Mouse (Mus musculus) hindbrain, embryonic 12.5 days (tissue): ENCODE results near the gene Gnb1. TPM values are rescaled to one million over a fixed set of nuclear protein-coding genes. Genes with fewer than 3 reads are reported as not detected.

Experiments used
- ATAC-seq: fragments of 200-750 bp; cut with Nextera tagmentation; 2 replicates; pipeline ENCODE4 v1.8.0; 2017; ENCODE audit warnings: moderate TSS enrichment; ENCODE audit not compliant: low FRiP score
- H3K27ac ChIP-seq: fragments of 300-500 bp; sonication (generic); 2 replicates; pipeline ENCODE4 v1.5.1; 2016; ENCODE audit warnings: mild to moderate bottlenecking
- H3K27me3 ChIP-seq: fragments of 300-500 bp; sonication (generic); 2 replicates; pipeline ENCODE4 v1.6.1; 2016; ENCODE audit warnings: mild to moderate bottlenecking
- H3K36me3 ChIP-seq: fragments of 300-500 bp; sonication (generic); 2 replicates; pipeline ENCODE4 v1.6.1; 2016; ENCODE audit warnings: mild to moderate bottlenecking
- H3K4me1 ChIP-seq: fragments of 300-500 bp; sonication (generic); 2 replicates; pipeline ENCODE4 v1.6.1; 2016
- H3K4me2 ChIP-seq: fragments of 300-500 bp; sonication (generic); replicated peaks from 2 replicates; pipeline ENCODE4 v1.6.1; 2016; ENCODE audit warnings: mild to moderate bottlenecking
- H3K4me3 ChIP-seq: fragments of 300-500 bp; sonication (generic); 2 replicates; pipeline ENCODE4 v1.5.1; 2016; ENCODE audit warnings: mild to moderate bottlenecking
- H3K9ac ChIP-seq: fragments of 300-500 bp; sonication (generic); 2 replicates; pipeline ENCODE4 v1.6.1; 2016; ENCODE audit warnings: mild to moderate bottlenecking, moderate library complexity
- H3K9me3 ChIP-seq: fragments of 300-500 bp; sonication (generic); replicated peaks from 2 replicates; pipeline ENCODE4 v1.6.1; 2016; ENCODE audit warnings: mild to moderate bottlenecking
- WGBS: fragments of 180-500 bp; shearing (Covaris S2); methylation state at CpG from one replicate; pipeline ENCODE4 v1.1.7; 2016; 5-methylcytosine and 5-hydroxymethylcytosine counted together
- polyA plus RNA-seq: library from polyadenylated mRNA; unstranded; fragments of >200 nt; fragmentation: Nextera tagmentation; extraction: Ambion mirVana; gene quantifications from 2 replicates; pipeline ENCODE4 v1.2.1, GENCODE M21; 2016

Gene Gnb1
- polyA plus RNA-seq, 1 experiment from 2014 or later = 757 TPM

GRCm38 (mm10) chr4:155488232-155489025 is 2.7 kb upstream of the Gnb1 start:
- Histone ChIP-seq H3K9ac (no peak overlapping the region), H3K27ac (peak overlapping the region; percentile 52)
- 77% methylated on average over 8 of the region's 8 CpGs for WGBS

GRCm38 (mm10) chr4:155489101-155489970 is 1.8 kb upstream of the Gnb1 start:
- H3K9me3 ChIP-seq = no peaks in the 10 kb centered on the region
- H3K36me3 ChIP-seq = no peaks in the 10 kb centered on the region
- peaks cover 40% of the 10 kb centered on the region for H3K4me1 ChIP-seq
- ATAC-seq = no peak
- no peaks in the 10 kb centered on the region for H3K27me3 ChIP-seq
- no peak overlapping the region for H3K4me2 ChIP-seq
- WGBS = 85% methylated on average over 9 of the region's 9 CpGs
- no peak overlapping the region for H3K4me3 ChIP-seq
- no peak overlapping the region for H3K9ac ChIP-seq
- H3K27ac ChIP-seq = peak overlapping the region; percentile 52; the same call in 1 of the 2 replicates

More at GRCm38 (mm10) chr4:155488232-155489025, 2.7 kb upstream of the Gnb1 start:
- 0 out of 2 replicates have a peak, but pooled peaks have one; percentile 20 for ATAC-seq
- H3K9me3 ChIP-seq = no peaks in the 10 kb centered on the region
- H3K36me3 ChIP-seq = no peaks in the 10 kb centered on the region
- H3K4me2 ChIP-seq = 0 out of 2 replicates have a peak overlapping the region, but pooled peaks have one; percentile 6
- H3K27me3 ChIP-seq = no peaks in the 10 kb centered on the region
- peaks cover 31% of the 10 kb centered on the region for H3K4me1 ChIP-seq
- no peak overlapping the region for H3K4me3 ChIP-seq

GRCm38 (mm10) chr4:155490456-155490855 is 705 bp upstream of the Gnb1 start:
- H3K4me1 ChIP-seq = peaks cover 48% of the 10 kb centered on the region
- peak; percentile 17; the same call in 1 of the 2 replicates for ATAC-seq

GRCm38 (mm10) chr4:155491529-155492130 is 469 bp downstream of the Gnb1 start:
- peak; percentile 59 for ATAC-seq
- WGBS = under 1% methylated on average over 41 of the region's 54 CpGs
- peak overlapping the region; percentile 96 for H3K27ac ChIP-seq
- peak overlapping the region; percentile 100 for H3K9ac ChIP-seq
- no peaks in the 10 kb centered on the region for H3K36me3 ChIP-seq
- H3K27me3 ChIP-seq = no peaks in the 10 kb centered on the region
- peak overlapping the region; percentile 78 for H3K4me2 ChIP-seq
- H3K4me3 ChIP-seq = peak overlapping the region; percentile 99
- no peaks in the 10 kb centered on the region for H3K9me3 ChIP-seq
- peaks cover 48% of the 10 kb centered on the region for H3K4me1 ChIP-seq

More at GRCm38 (mm10) chr4:155490456-155490855, 705 bp upstream of the Gnb1 start:
- Histone ChIP-seq H3K4me2 (peak overlapping the region; percentile 78), H3K36me3 (no peaks in the 10 kb centered on the region), H3K27me3 (no peaks in the 10 kb centered on the region), H3K27ac (peak overlapping the region; percentile 96), H3K9ac (peak overlapping the region; percentile 100), H3K9me3 (no peaks in the 10 kb centered on the region), H3K4me3 (peak overlapping the region; percentile 99)
- 32% methylated on average over 5 of the region's 5 CpGs for WGBS

- Histone ChIP-seq H3K4me1 (peaks cover 48% of the 10 kb centered on the region), H3K9me3 (no peaks in the 10 kb centered on the region), H3K9ac (peak overlapping the region; percentile 100), H3K36me3 (no peaks in the 10 kb centered on the region), H3K27me3 (no peaks in the 10 kb centered on the region), H3K27ac (peak overlapping the region; percentile 96), H3K4me3 (peak overlapping the region; percentile 99), H3K4me2 (peak overlapping the region; percentile 78)
- 0% methylated on average over 50 of the region's 51 CpGs for WGBS
- 0 out of 2 replicates have a peak, but pooled peaks have one; percentile 15 for ATAC-seq
Measured at GRCm38 (mm10) chr4:155492131-155492633, 1.0 kb downstream of the Gnb1 start.

- Histone ChIP-seq H3K4me1 (peaks cover 32% of the 10 kb centered on the region), H3K27ac (no peak overlapping the region), H3K4me2 (0 out of 2 replicates have a peak overlapping the region, but pooled peaks have one; percentile 8), H3K4me3 (no peak overlapping the region), H3K36me3 (no peaks in the 10 kb centered on the region), H3K9ac (no peak overlapping the region), H3K9me3 (no peaks in the 10 kb centered on the region), H3K27me3 (no peaks in the 10 kb centered on the region)
- ATAC-seq = no peak
- WGBS = 79% methylated on average over 4 of the region's 4 CpGs
Measured at GRCm38 (mm10) chr4:155494891-155495290, 3.7 kb downstream of the Gnb1 start.

- WGBS = 91% methylated on average over 3 of the region's 3 CpGs
- Histone ChIP-seq H3K9me3 (no peaks in the 10 kb centered on the region), H3K4me1 (peaks cover 22% of the 10 kb centered on the region), H3K4me3 (no peak overlapping the region), H3K27ac (no peak overlapping the region), H3K36me3 (no peaks in the 10 kb centered on the region), H3K27me3 (no peaks in the 10 kb centered on the region), H3K9ac (no peak overlapping the region), H3K4me2 (no peak overlapping the region)
- ATAC-seq = no peak
Measured at GRCm38 (mm10) chr4:155497963-155498362, 6.8 kb downstream of the Gnb1 start.

GRCm38 (mm10) chr4:155501126-155501525 is 10.0 kb downstream of the Gnb1 start:
- ATAC-seq = no peak
- no peak overlapping the region for H3K4me3 ChIP-seq
- H3K27ac ChIP-seq = no peak overlapping the region
- H3K36me3 ChIP-seq = no peaks in the 10 kb centered on the region
- WGBS = 80% methylated on average over 2 of the region's 2 CpGs
- no peaks in the 10 kb centered on the region for H3K27me3 ChIP-seq
- peaks cover 12% of the 10 kb centered on the region for H3K4me1 ChIP-seq
- H3K9me3 ChIP-seq = no peaks in the 10 kb centered on the region
- H3K4me2 ChIP-seq = no peak overlapping the region
- H3K9ac ChIP-seq = no peak overlapping the region

GRCm38 (mm10) chr4:155505067-155505466 is 13.9 kb downstream of the Gnb1 start:
- 79% methylated on average over 8 of the region's 8 CpGs for WGBS
- Histone ChIP-seq H3K9me3 (no peaks in the 10 kb centered on the region), H3K4me1 (peaks cover 12% of the 10 kb centered on the region), H3K27ac (no peak overlapping the region), H3K27me3 (no peaks in the 10 kb centered on the region), H3K36me3 (no peaks in the 10 kb centered on the region), H3K9ac (no peak overlapping the region), H3K4me2 (no peak overlapping the region), H3K4me3 (no peak overlapping the region)
- ATAC-seq = no peak

GRCm38 (mm10) chr4:155505671-155506295 is 14.6 kb downstream of the Gnb1 start:
- Histone ChIP-seq H3K9me3 (no peaks in the 10 kb centered on the region), H3K4me2 (no peak overlapping the region), H3K27me3 (no peaks in the 10 kb centered on the region), H3K9ac (no peak overlapping the region), H3K4me1 (peaks cover 12% of the 10 kb centered on the region), H3K4me3 (no peak overlapping the region), H3K36me3 (no peaks in the 10 kb centered on the region), H3K27ac (no peak overlapping the region)
- 91% methylated on average over 5 of the region's 5 CpGs for WGBS
- no peak for ATAC-seq

GRCm38 (mm10) chr4:155508614-155509013 is 17.5 kb downstream of the Gnb1 start:
- Histone ChIP-seq H3K36me3 (no peaks in the 10 kb centered on the region), H3K4me1 (peaks cover 15% of the 10 kb centered on the region), H3K9ac (no peak overlapping the region), H3K4me2 (no peak overlapping the region), H3K27me3 (no peaks in the 10 kb centered on the region), H3K4me3 (no peak overlapping the region), H3K9me3 (no peaks in the 10 kb centered on the region), H3K27ac (no peak overlapping the region)
- WGBS = 92% methylated on average over 4 of the region's 4 CpGs
- no peak for ATAC-seq
